Mouse (Mus musculus) T-helper 2 cell (primary cell): ENCODE data around the gene Prkcz.
"Not testable (repeated sequence)": the region's sequence is repeated elsewhere in the genome, so short reads cannot be mapped to it uniquely, and the experiment has no call there.

Source experiments
- in situ Hi-C: fragments of 300-600 bp; cut with MboI, MseI; formaldehyde crosslinking; loops from one replicate; pipeline ENCODE4 v1.15.1; 2025; ENCODE audit warnings: high pct_unique_total_duplicates

The Prkcz gene

DNA sequence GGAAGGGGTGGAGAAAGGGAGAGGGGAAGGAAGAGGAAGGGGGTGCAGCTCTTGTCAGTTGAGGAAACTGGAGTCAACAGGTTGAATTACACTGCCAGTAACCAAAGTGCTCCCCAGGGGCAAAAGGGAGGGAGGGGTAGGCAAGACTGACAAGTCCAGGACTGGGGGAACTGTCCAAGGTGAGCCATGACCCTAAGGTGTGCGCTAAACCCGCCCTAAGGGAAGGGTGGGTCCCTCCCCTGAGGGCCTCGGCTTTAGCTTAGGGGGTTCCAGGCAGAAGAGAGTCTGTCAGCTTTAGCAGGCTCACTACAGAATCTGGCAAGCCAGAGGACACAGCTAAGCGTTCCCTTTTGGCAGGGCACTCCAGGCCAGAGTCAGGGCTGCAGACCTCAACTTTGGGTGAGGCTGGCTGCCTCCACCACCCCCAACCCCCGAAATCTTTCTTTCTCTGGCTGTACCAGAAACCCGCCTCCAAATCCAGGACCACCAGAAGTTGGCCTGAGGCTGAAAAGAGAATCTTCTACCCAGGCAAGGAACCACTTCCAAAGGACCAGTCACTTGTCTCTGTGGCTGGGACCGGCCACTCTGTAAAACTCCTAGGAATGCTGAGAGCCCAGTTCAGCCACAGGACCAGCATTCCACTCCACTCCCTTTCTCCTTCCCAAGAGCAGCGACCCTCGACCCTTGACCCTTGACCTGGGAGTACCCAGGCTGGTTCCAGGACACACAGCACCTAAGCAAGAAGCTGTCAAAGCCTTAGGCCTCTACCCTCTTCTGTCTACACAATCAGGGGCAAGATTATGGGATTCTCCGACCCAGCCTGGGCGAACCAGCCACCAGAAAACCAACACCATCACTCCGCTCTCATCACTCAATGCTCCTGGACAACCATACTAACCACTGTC is 1.3 kb downstream of the Prkcz start:
- in situ Hi-C loops = no loop called here

DNA sequence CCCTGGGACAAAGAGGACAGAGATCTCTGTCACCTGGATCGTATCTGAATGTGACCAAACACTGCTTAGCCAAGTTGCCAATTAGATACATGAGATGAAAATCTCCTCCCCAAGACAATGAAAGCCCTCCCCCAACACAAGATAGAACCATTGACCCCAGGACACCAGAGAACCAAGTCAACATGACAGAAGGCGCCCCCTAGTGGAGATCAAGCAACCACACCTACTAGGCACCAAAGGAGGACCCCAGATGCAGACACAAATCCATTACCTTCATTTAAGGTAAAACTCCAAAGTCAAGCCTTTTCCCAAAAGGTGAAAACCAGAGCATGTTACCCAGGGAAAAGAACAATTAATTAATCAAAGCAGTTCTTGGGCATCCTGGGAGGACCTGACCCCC is 3.6 kb downstream of the Prkcz start:
- in situ Hi-C loops = no loop called here

DNA sequence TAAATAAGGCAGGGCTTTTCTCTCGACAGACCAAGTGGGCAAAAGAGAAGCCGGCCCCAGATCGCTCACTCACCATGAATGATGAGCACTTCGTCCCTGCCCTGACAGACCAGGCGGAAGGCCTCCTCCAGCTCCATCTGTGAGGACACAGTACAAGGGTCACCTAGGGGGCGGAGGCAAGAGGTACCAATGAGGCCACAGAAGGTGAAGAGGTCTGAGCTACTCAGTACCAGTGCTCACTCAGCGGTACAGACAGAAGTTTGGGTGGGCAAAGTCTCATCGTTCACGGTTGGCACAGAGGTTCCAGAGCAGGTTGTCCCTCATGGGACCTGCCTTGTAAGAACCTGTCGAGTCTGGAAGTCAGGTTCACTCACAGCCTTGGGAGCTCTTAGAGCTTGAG is 4.8 kb downstream of the Prkcz start:
- in situ Hi-C loops = no loop called here

DNA sequence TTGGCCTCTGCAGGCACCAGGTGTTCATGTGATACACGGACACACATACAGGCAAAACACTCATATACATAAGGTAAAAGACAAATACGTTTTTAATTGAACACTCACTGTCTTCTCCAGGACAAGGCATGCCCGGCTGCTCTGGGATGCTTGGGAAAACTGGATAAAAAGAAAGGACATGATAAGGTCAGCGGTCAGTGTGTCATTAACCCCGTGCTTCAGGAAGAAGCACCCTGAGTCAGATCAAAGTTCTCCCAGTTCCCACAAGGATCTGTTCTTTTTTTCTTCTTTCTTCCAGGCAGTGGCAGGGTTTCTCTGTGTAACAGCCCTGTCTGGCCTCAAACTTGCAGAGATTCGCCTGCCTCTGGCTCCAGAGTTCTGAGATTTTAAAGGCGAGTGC is 6.6 kb downstream of the Prkcz start:
- in situ Hi-C loops = no loop called here

DNA sequence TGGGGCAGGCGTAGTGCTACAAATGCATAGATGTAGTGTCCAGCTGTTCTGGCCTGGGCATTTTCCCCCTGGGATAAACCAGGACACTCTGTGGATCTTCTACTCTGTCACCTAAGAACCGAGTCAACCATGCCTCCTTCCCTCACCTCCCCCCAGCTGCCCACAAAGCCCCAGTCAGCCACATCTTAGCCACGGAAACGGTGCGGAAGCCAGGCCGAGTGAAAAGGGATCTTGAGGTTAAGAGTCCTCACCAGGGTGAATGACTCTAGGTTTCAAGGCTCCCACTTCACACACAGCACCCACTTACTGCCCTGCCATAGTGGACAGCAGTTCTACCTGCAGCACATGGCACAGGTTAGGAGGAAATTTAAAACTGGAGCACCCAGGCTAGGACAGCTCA is 7.1 kb downstream of the Prkcz start:
- in situ Hi-C loops = no loop called here

DNA sequence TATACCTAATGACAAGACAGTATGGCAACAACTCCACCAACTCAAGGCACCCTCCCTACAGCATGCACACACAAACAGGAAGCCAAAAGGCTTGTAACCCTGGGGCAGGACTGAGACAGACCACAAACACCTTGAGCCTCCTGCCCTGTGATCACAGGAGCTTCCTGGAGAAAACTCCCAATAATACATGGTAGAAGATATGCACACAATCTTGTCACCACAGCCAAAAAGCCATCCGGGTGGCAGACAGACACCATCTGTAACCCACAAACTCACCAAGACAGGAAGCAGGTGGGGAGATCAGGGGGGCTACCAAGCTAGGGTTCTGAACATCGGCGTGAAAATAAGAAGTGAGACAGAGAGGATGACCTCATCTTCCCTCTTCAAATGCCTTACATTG is 8.6 kb downstream of the Prkcz start:
- in situ Hi-C loops = no loop called here

DNA sequence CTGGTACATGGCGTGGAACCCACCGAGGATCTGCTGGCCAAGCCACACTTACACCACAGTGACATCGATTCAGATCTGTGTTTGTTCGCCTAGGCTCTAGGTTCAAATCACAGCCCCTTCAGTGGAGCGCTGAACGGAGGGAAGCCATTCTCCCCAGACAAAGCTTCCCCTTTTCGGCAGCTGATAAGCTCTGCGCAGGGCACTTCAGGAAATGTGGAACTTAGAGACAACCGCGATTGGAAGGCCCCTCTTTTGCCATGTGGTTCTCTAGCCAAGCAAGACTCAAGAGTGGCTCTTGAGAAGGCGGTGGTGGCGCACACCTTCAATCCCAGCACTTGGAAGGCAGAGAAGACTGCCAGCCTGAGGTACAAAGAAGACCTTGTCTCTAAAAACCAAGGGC is 14.8 kb downstream of the Prkcz start:
- in situ Hi-C loops = no loop called here

DNA sequence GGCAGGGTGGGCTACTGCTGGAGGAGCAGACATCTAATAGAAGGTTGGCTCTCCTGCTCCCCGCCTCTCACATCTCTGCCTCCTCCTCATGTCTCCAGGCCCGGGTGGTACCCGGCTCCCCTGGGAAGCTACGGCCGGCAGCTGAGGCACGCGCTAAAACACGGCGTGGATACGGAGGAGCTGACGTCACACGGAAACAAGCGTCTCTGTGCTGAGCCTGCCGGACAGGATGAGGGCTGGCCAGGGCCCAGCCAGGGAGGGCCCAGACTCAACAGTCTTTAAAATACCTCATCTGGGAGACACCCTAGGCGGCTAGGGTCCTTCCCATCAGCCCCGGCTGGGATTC is 15.6 kb downstream of the Prkcz start:
- in situ Hi-C loops = no loop called here

DNA sequence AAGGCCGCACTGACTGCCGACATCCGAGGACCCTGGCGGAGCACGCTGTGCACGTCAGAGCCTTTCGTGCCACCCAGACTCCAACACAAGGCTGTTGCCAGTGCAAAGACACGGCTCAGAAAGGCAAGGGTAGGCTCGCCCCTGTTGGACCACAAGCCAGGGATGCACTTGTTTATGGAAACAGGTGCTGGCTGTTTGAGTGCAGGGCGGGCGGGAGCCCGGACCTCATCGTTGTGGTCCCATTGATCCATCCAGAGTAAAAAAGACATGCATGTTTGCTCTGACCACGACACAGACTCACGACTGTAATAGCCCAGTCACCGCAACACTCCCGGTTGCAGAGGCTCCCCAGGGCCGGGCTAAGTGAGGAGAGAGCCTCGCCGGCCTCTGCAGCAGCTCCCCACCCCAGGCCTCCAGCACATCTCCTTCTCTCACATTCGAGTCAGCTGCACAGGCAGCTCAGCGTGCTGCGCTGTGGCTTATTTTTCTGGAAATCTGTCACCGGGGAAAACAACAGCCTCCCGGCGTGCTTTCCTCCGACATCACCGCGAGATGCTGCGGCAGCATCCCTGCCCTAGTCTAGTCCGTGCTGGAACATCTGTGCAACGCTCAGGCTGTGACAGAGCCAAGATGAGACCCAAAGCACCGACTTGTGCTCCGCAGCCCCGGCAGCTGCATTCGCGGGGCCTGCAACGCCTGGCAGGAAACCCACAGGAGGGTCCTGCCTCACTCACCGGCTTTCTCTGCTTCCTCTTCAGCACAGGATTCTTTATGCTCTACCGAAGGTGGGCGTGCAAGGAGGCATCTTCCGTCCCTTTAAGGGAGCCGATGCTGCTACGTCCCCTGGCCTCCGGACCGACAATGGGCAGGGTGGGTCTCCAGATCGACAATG is 16.2 kb downstream of the Prkcz start:
- in situ Hi-C loops = no loop called here

DNA sequence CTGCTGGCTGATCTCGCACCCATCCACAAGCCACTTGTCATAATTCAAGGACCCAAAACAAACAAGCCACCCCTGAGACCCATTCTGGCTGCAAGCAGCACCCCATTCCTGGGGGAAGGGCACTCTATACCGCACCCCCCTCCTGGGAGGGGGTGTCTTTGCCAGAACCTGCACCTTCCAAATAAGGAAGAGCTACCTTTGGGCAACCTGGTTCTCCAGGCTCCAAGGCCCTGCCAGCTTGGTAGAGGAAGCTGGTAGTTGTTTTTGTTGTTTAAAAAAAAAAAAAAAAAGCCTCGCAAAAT is 16.9 kb downstream of the Prkcz start:
- in situ Hi-C loops = no loop called here

DNA sequence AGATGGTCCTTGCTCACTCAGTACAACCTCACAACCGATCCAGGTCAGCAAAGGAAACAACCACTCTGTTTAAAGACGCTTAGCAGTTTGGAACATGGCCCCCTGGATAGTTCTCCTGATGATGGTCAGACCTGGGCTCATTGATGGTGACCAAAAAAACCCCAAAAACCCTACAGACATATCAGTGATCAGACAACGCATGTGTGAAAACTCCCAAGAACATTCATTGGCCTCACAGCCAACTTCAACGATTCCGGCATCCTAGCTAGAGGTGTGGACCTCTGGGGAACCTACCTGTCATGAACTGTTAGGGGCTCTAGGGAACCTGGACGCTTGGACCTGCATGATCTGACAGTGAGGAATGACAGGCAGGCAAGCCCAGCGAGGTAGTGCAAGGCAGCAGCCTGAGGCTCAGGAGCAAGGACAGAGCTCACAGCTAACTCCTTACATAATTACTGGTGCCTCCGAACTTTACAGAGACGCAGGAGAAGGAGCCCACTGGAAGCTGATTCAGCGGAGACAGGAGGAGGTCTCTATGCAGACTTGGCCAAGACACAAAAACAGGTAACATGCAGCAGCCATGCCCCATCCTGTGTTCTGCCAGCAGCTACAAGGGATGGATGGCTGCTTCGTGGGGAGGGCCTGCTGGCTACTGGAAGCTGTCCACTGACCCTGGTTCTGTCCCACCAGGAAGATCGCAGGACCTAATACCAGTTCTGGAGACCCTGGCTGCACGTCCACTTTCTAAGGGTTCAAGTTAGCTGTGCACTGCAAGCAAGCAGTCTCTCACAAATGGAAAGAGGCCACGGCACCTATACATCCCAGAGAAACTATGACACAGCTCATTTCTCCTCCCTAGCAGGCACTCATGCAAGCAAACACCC is 17.5 kb downstream of the Prkcz start:
- in situ Hi-C loops = no loop called here

DNA sequence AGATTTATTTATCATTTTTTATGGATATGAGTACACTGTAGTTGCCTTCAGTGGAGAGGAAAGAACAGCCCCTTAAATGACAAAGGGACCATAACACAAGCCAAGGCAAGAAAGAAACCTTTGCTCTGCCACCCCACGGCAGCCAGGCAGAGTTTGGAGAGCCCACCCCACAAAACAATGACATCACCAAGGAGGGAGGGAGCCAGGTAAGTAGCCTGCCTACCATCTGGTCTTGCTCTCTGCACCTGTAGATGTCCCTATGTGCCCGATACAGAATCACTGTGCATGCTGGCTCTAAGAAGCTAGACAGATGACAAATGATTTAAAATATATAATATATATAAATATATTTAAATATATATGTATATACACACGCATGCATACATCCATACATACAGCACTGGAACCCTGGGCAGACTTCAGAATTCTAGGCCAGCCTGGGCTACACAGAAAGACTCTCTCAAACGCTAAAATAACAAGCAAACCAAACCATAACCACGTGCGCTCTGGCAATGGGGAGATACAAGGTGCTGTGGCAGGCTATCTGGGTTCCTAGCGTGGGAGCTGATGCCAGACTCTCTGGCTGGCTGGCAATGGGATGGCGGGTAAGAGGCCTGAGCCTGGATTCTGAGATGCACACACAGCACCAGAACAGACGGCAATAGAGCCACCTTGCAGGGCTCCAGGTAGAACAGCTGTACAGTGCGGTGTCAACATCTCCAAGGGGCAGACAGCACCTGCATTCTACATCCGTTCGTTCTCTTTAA is 24.7 kb downstream of the Prkcz start:
- in situ Hi-C loops = no loop called here

DNA sequence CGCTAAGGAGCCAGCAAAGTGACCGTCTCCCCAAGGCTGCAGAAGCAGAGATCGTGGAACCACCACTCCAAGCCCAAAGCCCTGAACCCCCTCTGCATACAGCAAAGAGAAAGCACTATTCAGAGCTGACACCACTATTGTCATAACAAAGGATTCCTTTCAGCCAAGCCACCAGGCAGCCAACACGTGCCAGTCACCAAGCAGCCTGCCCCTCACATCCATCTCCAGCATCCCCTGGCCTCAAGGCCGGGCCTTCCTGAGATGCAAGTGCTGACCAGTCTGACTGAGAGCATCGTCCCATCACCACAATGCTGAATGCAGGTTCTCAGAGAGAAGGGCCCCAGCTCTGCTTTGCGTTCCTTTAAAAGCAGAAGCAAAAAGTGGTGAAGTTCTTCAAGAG is 28.9 kb downstream of the Prkcz start:
- in situ Hi-C loops = no loop called here

DNA sequence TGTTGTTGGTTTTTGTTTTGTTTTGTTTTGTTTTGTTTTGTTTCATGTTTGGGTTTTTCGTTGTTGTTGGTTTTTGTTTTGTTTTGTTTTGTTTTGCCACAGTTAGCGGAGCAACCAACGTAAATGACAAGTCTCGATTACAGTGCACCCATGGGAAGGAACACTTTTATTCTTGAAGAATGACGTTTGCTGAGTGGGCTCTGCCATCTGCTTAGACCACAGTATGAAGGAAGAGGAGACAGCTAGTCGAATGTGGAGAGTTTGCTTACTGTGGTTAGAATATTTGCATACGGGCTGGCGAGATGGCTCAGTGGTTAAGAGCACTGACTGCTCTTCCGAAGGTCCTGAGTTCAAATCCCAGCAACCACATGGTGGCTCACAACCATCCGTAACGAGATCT is 32.8 kb downstream of the Prkcz start:
- in situ Hi-C loops = not testable (repeated sequence)

DNA sequence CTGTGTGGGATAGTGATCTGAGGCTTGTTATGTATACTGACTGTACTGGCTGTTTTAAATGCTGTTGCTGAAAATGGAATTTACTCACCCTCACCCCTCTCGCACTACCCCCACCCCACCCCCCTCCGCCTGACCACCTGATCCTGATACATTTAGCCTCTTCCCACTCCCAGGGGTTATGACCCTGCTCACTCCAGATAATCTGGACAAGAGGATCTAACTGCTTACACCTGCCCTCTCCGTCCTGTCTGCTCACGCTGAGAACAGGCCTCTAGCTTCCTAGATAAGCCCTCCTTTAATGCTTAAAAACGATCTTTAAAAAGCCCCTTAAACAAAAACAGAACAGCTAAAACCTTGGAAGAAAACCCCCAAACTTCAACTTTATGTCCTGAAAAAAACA is 35.4 kb downstream of the Prkcz start:
- in situ Hi-C loops = no loop called here

DNA sequence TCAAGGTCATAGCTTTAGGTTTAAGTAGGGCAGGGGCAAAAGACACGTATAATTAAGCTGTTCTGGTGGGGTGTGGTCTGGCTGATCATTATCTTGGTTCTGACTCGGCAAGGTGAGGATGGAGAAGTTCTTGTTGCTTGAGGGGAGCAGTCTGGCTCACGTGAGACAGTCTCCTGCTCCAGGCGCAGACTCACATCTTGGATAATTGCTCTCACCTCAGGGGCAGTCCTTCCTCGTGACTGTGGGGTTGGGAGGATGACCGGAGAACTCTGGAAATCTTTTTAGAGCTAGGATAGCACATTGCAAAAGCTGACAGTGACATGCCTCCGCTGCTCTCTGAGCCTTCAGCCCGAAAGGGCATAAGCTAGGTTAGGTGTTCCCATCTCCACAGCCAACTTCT is 36.6 kb downstream of the Prkcz start:
- in situ Hi-C loops = no loop called here

DNA sequence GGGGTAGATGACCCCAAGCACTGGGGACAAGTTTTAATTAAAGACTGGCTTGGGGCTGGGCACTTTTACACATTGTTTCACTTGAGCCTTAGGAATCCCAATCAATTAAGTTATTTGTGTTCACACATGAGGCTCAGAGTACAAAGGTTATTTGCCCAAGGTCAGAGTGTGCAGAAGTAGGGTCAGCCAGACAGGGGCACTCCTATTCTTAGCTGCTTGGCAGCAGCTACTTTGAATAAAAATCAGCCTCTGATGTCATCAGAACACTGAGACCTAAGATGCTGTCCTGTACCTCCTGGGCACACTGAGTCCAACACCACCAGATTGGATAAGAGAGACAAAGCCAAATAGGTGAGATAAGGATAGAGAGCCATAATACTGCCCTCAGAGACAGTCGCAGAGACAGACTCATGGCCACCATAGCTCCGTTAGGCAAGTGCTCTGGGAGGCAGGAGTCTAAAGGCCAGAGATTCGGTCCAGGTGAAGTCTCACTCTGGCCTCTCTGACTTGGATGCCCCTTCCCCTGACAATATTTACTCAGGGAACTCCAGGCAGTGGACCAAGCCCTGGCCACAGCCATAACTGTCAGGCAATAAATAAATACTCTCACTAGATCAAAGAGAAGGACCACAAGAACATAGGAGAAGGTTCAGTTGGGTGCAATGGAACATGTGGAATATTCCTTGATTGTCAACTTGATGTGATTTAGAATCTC is 37.9 kb downstream of the Prkcz start:
- in situ Hi-C loops = no loop called here

DNA sequence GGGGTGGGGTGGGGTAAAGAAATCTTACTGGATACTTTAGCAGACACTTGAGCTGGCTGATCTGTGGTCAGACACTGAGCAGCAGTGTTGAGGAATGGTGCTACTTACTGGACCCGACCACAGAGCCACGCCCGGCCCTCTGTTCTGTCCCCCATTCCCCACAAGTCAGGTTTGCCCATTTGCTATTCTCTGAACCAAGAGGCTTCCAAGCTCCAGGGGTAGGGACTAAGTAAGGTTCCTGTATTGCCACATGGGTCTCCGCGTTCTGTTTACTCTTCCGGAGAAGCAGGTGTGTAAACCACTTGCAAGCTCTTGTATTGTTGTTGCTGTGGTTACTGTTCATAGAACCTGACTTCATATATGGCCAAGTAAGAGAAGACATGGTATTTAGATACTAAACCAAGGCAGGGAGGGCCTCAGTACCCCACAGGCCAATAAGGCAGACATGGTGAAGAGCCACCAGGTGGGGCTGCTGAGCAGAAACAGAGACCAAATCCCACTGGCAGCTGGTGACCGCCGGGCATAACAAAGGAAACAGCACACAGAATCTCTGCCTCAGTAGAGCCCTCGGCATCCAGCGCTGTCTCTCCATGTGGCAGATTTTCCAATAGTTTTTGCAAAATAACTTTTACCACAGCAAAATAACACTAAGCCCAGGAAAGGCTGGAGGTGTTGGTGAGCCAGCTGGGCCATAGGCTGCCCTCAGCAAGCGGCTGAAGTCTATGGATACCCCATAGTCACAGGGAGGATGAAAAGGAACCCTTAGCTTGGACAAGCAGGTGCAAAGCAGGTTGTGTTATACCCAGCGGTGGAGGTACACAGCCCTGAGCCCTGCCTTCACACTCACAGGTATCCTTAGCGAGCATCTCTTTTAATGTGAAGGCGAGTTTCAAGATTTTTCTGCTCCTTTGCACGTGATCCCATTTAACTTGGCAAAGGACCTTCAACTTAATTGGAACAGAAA is 40.6 kb downstream of the Prkcz start:
- in situ Hi-C loops = no loop called here

DNA sequence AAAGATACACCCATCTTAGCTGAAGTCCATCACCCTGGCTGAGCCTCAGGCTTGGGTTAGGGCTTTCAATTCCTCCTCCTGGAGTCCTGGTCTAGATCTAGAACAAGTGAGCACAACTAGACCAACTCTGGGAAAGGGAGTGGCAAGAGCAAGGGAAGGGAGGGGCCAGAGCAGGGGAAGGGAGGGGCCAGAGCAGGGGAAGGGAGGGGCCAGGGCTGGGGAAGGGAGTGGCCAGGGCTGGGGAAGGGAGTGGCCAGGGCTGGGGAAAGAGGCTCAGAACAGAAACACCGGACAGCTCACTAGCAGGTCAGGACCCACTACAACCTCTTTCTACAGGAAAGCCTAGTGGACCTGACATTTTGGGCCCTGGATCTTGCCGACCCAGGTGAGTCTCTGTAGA is 42.9 kb downstream of the Prkcz start:
- in situ Hi-C loops = no loop called here

DNA sequence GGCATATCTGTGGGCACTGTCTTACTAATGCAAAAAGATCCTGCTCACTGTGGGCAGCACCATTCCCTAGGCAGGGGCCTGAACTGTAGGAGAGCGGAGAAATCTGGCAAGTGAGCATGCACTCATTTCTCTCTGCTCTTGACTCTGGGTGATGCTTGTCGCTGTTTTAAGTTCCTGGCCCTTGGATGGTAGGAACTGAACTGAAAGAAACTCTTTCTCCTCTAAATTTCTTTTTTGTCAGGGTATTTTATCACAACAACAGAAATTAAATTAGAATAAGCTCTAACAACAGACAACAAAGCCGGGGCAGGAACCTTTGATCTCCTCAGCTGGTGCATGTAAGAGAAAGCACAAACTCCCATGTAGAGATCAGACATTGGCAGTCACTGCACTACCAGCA is 46.1 kb downstream of the Prkcz start:
- in situ Hi-C loops = no loop called here
